Mouse (Mus musculus) lung, adult 2 months (tissue): ENCODE measurements at regions not wholly inside any gene's neighbourhood (a gene's known extent, or its start where the extent isn't known, plus 50 kb on each side); places are given as distances from the start of the nearest gene placed in this dataset.

Experiments
- DNase-seq: peaks from one replicate; pipeline ENCODE4 v3.0.0; 2022
- H3K4me1 ChIP-seq: fragments of 200-500 bp; 2 replicates; pipeline ENCODE4 v1.6.1; 2011; ENCODE audit warnings: low read length; ENCODE audit not compliant: control insufficient read depth, insufficient read depth
- H3K4me3 ChIP-seq: fragments of 200-500 bp; replicated peaks from 2 replicates; pipeline ENCODE3; 2011; ENCODE audit warnings: low read depth, mild to moderate bottlenecking, control low read depth, low read length; ENCODE audit errors: extremely low read depth
- CTCF ChIP-seq: fragments of 200-500 bp; IDR thresholded peaks from 2 replicates; pipeline ENCODE4 v1.5.1; 2011; ENCODE audit warnings: mild to moderate bottlenecking, low read length, control low read depth; ENCODE audit not compliant: insufficient read depth
- POLR2A ChIP-seq: fragments of 200-500 bp; IDR thresholded peaks from 2 replicates; pipeline ENCODE4 v1.6.1; 2011; ENCODE audit warnings: low read depth, mild to moderate bottlenecking, control low read depth, low read length, borderline replicate concordance; ENCODE audit errors: extremely low read depth
- WGBS: fragments of 180-500 bp; shearing (Covaris S2); methylation state at CpG from one replicate; pipeline ENCODE4 v1.1.7; 2018; 5-methylcytosine and 5-hydroxymethylcytosine counted together

- Histone ChIP-seq H3K4me1 (no peaks in the 10 kb centered on the region), H3K4me3 (no peak overlapping the region)
- WGBS, result 54% methylated on average over 6 of the region's 6 CpGs
- no peak for DNase-seq
- TF ChIP-seq POLR2A (no peak), CTCF (no peak)
Measured at GRCm38 (mm10) chr13:31370873-31371272, 185.1 kb upstream of the Foxq1 start.

- no peak for DNase-seq
- no peak overlapping the region for H3K4me3 ChIP-seq
- no peak for TF ChIP-seq CTCF
- no peak for TF ChIP-seq POLR2A
- no peaks in the 10 kb centered on the region for H3K4me1 ChIP-seq
- WGBS, result 69% methylated on average over 5 of the region's 5 CpGs
Measured at GRCm38 (mm10) chr13:31374006-31374405, 181.9 kb upstream of the Foxq1 start.

GRCm38 (mm10) chr13:31393421-31394215, 162.3 kb upstream of the Foxq1 start:
- DNase-seq, result no peak
- no peak for TF ChIP-seq CTCF
- TF ChIP-seq POLR2A, result no peak
- H3K4me3 ChIP-seq, result no peak overlapping the region
- WGBS, result 44% methylated on average over 4 of the region's 4 CpGs
- no peaks in the 10 kb centered on the region for H3K4me1 ChIP-seq

GRCm38 (mm10) chr13:31396216-31396910, 159.6 kb upstream of the Foxq1 start:
- TF ChIP-seq POLR2A (no peak), CTCF (no peak)
- WGBS, result 65% methylated on average over 5 of the region's 5 CpGs
- H3K4me3 ChIP-seq, result no peak overlapping the region

DNA sequence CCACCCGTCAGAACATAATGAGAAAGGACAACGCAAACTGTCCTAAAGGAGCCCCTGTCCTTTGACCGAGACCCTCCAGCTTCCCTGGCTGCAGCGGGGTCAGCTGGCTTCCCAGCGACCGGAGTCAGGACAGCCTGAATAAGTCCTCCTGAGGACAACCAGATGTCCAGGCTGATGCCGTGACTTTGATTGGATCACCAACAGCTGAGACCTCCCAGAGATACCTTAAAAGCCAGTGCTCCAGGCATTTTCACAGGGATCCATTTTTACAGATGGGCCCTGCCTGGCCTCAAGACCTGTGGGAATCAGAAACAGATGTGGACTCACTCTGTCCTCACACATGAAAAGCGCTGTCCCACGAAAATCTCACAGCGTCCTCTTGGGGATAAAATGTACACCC, 158.7 kb upstream of the Foxq1 start:
- Histone ChIP-seq H3K4me3 (no peak overlapping the region), H3K4me1 (no peaks in the 10 kb centered on the region)
- no peak for TF ChIP-seq CTCF
- TF ChIP-seq POLR2A, result no peak
- WGBS, result 63% methylated on average over 10 of the region's 10 CpGs
- DNase-seq, result no peak

More at GRCm38 (mm10) chr13:31396216-31396910, 159.6 kb upstream of the Foxq1 start:
- no peaks in the 10 kb centered on the region for H3K4me1 ChIP-seq
- DNase-seq, result no peak

- no peak for TF ChIP-seq POLR2A
- no peak for TF ChIP-seq CTCF
- 93% methylated on average over 2 of the region's 2 CpGs for WGBS
- no peak for DNase-seq
- Histone ChIP-seq H3K4me1 (no peaks in the 10 kb centered on the region), H3K4me3 (no peak overlapping the region)
Measured at GRCm38 (mm10) chr13:31400401-31400800, 155.5 kb upstream of the Foxq1 start.

GRCm38 (mm10) chr13:31405312-31405711, 150.6 kb upstream of the Foxq1 start:
- Histone ChIP-seq H3K4me3 (no peak overlapping the region), H3K4me1 (no peaks in the 10 kb centered on the region)
- no peak for DNase-seq
- TF ChIP-seq CTCF (no peak), POLR2A (no peak)
- WGBS, result 86% methylated on average over 2 of the region's 2 CpGs

GRCm38 (mm10) chr13:31408439-31409122, 147.4 kb upstream of the Foxq1 start:
- DNase-seq, result no peak
- WGBS, result 50% methylated on average over 10 of the region's 10 CpGs
- H3K4me3 ChIP-seq, result no peak overlapping the region
- TF ChIP-seq CTCF (no peak), POLR2A (no peak)
- H3K4me1 ChIP-seq, result no peaks in the 10 kb centered on the region

DNA sequence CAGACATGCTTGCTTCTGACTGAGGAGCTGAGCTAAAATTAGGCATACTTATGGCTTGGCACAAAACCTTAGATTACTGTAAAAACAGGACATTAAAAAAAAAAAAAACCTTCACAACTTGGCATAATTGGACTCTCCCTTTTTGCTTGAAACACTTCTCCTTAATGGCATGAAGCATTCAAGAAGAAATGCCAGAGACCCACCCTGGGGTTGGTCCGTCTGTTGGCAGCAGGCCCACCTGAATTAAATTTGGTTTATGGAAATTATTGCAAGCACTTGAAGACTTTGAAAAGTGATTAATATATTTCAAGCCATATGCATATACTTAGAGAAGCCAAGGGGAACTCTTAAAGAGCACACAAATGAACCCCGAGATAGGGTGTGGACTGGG, 146.8 kb upstream of the Foxq1 start:
- TF ChIP-seq POLR2A (no peak), CTCF (no peak)
- no peak for DNase-seq
- H3K4me3 ChIP-seq, result no peak overlapping the region
- WGBS, result 68% methylated on average over 2 of the region's 2 CpGs
- H3K4me1 ChIP-seq, result no peaks in the 10 kb centered on the region

- TF ChIP-seq POLR2A (no peak), CTCF (no peak)
- Histone ChIP-seq H3K4me1 (no peaks in the 10 kb centered on the region), H3K4me3 (no peak overlapping the region)
- no peak for DNase-seq
- 92% methylated on average over 5 of the region's 5 CpGs for WGBS
Measured at GRCm38 (mm10) chr13:31421556-31421955, 134.4 kb upstream of the Foxq1 start.
